Mouse (Mus musculus): ENCODE measurements around the gene Mapk3.

DNA sequence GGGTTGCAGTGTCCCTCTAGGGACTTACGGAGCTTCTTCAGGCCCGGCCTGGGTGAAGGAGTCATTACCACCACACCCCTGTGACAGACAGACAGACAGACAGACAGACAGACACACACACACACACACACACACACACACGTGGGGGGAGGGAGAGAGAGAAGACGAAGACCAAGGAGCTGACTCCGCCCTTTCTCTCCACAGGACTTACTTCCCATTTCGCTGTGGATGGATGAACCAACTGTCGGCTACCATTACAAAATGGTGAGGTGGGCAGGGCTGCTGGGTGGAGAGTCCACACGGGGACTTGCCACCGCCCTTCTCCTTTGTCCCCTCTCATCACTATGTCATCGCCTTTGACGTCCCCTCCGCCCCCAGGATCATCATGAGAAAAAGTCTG is 11.4 kb downstream of the Mapk3 start:
- no peak for TF ChIP-seq CTCF (IDR thresholded peaks at IDR 0.05; ENCODE audit: control insufficient read depth, insufficient read depth, insufficient replicate concordance, low read depth, low read length)
- TF ChIP-seq POLR2A (IDR thresholded peaks at IDR 0.05; ENCODE audit: control insufficient read depth, low read depth, low read length), result no peak

Data from testis, adult 2 months (tissue).